ENCODE assay signal across 8 mouse cellular contexts in the genomic region with DNA sequence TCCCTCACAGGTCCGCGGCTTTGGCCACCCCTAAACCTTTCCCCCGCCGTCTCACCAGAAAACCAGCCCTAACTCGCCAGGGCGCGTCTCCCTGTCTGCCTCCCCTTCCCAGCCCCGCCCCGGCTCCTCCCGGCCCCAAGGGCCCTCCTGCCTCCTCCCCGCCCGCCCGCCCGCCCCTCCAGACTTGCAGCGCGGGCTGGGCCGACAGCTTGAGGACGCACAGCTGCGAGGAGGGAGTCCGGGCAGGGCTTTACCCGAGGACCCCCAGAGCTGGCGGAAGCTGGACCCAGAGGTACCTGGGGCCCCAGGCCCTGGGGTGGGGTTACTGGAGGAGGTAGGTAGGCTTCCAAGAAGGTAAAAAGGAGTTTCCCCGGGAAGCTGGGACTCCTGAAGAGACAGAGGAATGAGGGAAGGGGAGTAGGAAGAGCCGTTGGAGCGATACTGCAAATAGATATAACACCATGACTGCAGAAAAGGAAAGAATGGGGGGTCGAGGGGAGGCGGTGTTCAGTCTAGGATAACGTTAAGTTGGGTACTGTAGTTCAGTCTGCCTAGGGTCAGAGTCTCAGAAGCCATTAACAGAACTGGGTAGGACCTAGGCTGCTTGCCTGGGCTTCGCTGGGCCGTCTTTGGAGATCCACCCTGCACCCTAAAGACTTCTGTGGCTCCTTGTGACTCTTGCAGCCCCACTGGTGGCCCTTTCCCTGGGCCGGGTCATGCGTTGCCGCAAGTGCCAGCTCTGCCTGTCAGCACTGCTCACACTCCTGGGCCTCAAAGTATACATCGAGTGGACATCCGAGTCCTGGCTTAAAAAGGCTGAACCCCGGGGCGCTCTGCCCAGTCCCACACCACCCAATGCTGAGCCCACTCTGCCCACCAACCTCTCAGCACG. TPM values are rescaled to one million over a fixed set of nuclear protein-coding genes. Genes with fewer than 3 reads are reported as not detected.
DNase-seq lines count a peak whose midpoint lies in the region; ATAC-seq and TF ChIP-seq lines count a peak whose summit lies in the region.

No protein-coding gene starts in this region.

- TF ChIP-seq POLR2A in liver, adult 2 months (IDR thresholded peaks at IDR 0.05; ENCODE audit: extremely low read depth, insufficient read depth, low read length): no peak

- no peaks in the 10 kb centered on the region for H3K27me3 ChIP-seq in C2C12 (ENCODE audit: control insufficient read depth, insufficient read depth, insufficient read length)
- peaks cover 9% of the 10 kb centered on the region for H3K27me3 ChIP-seq in forebrain, embryonic 16.5 days (replicated peaks; ENCODE audit: control insufficient read depth, insufficient read depth, low read length)
- peaks cover 26% of the 10 kb centered on the region for H3K27me3 ChIP-seq in hindbrain, embryonic 12.5 days
- H3K27me3 ChIP-seq in liver, adult 2 months (ENCODE audit: control insufficient read depth, insufficient read depth, low read length): no peaks in the 10 kb centered on the region
- H3K27me3 ChIP-seq in midbrain, embryonic 16.5 days (ENCODE audit: control insufficient read depth, insufficient read depth, low read depth, low read length): peaks cover 7% of the 10 kb centered on the region

- peak; percentile 81 to 87 for DNase-seq in adrenal gland, postnatal 36 days
- DNase-seq in liver, adult 2 months (ENCODE audit: extremely low read depth, low read depth, low spot score): no peak
- peak; percentile 63 for DNase-seq in thymus, postnatal 10 days (ENCODE audit: low spot score in 2 of 2)
- DNase-seq in layer of hippocampus, postnatal 25 days (ENCODE audit: extremely low spot score in 1 of 2, low spot score in 1 of 2): no peak

- no peak overlapping the region for H3K4me3 ChIP-seq in C2C12 (ENCODE audit: insufficient read depth, poor library complexity, severe bottlenecking)
- peak overlapping the region; percentile 24 for H3K4me3 ChIP-seq in forebrain, embryonic 16.5 days (replicated peaks; ENCODE audit: low read length)
- H3K4me3 ChIP-seq in hindbrain, embryonic 12.5 days: peak overlapping the region; percentile 29
- H3K4me3 ChIP-seq in liver, adult 2 months (ENCODE audit: insufficient read depth, low read depth, low read length): peak overlapping the region; percentile 58
- peak overlapping the region; percentile 18 for H3K4me3 ChIP-seq in midbrain, embryonic 16.5 days (ENCODE audit: low read depth, low read length)

- H3K4me1 ChIP-seq in forebrain, embryonic 16.5 days (replicated peaks; ENCODE audit: control insufficient read depth, insufficient read depth, low read length): peaks cover 10% of the 10 kb centered on the region
- H3K4me1 ChIP-seq in hindbrain, embryonic 12.5 days: peaks cover 13% of the 10 kb centered on the region
- H3K4me1 ChIP-seq in liver, adult 2 months (ENCODE audit: control insufficient read depth, insufficient read depth, low read length): no peaks in the 10 kb centered on the region
- peaks cover 4% of the 10 kb centered on the region; the same call in 1 of the 2 replicates for H3K4me1 ChIP-seq in midbrain, embryonic 16.5 days (ENCODE audit: control insufficient read depth, insufficient read depth, low read length)

- no peaks in the 10 kb centered on the region for H3K79me3 ChIP-seq in C2C12 (ENCODE audit: low read depth)

- H3K27ac ChIP-seq in forebrain, embryonic 16.5 days (ENCODE audit: low read length): no peak overlapping the region
- no peak overlapping the region for H3K27ac ChIP-seq in hindbrain, embryonic 12.5 days
- H3K27ac ChIP-seq in liver, adult 2 months (replicated peaks; ENCODE audit: insufficient read depth, low read depth, low read length): peak overlapping the region; percentile 18
- H3K27ac ChIP-seq in midbrain, embryonic 16.5 days (ENCODE audit: low read length): no peak overlapping the region

- no peaks in the 10 kb centered on the region for H3K79me2 ChIP-seq in C2C12 (ENCODE audit: control insufficient read depth, insufficient read depth)
- H3K79me2 ChIP-seq in liver, adult 2 months (ENCODE audit: control insufficient read depth, insufficient read depth, low read length): no peaks in the 10 kb centered on the region

- no peak for TF ChIP-seq CTCF in C2C12 (IDR thresholded peaks at IDR 0.05; ENCODE audit: control insufficient read depth, insufficient read depth, insufficient read length)
- TF ChIP-seq CTCF in liver, adult 2 months (IDR thresholded peaks at IDR 0.05; ENCODE audit: low read depth, low read length): no peak

- 23% methylated on average over 29 of the region's 38 CpGs for WGBS in forebrain, embryonic 16.5 days
- 17% methylated on average over 38 of the region's 38 CpGs for WGBS in hindbrain, embryonic 12.5 days
- WGBS in liver, adult 2 months: 50% methylated on average over 38 of the region's 38 CpGs
- WGBS in midbrain, embryonic 16.5 days: 25% methylated on average over 30 of the region's 38 CpGs

- peak overlapping the region; percentile 37 for H3K4me2 ChIP-seq in forebrain, embryonic 16.5 days (ENCODE audit: low read length)
- H3K4me2 ChIP-seq in hindbrain, embryonic 12.5 days (replicated peaks): peak overlapping the region; percentile 52
- peak overlapping the region; percentile 36 for H3K4me2 ChIP-seq in midbrain, embryonic 16.5 days (ENCODE audit: low read length)

- no peak for ATAC-seq in forebrain, embryonic 16.5 days
- ATAC-seq in hindbrain, embryonic 12.5 days (ENCODE audit: low FRiP score): peak; percentile 46
- ATAC-seq in midbrain, embryonic 16.5 days: no peak

- H3K9me3 ChIP-seq in forebrain, embryonic 16.5 days (ENCODE audit: control insufficient read depth, low read length): no peaks in the 10 kb centered on the region
- H3K9me3 ChIP-seq in hindbrain, embryonic 12.5 days (replicated peaks): no peaks in the 10 kb centered on the region
- no peaks in the 10 kb centered on the region for H3K9me3 ChIP-seq in midbrain, embryonic 16.5 days (replicated peaks; ENCODE audit: control insufficient read depth, low read length, poor library complexity, severe bottlenecking)

- H3ac ChIP-seq in C2C12 (ENCODE audit: control insufficient read depth, insufficient read length, low read depth): peak overlapping the region; percentile 60

- no peaks in the 10 kb centered on the region for H3K36me3 ChIP-seq in C2C12 (ENCODE audit: control insufficient read depth, insufficient read depth)
- peaks cover 10% of the 10 kb centered on the region for H3K36me3 ChIP-seq in forebrain, embryonic 16.5 days (ENCODE audit: control insufficient read depth, insufficient read depth)
- H3K36me3 ChIP-seq in hindbrain, embryonic 12.5 days: peaks cover 55% of the 10 kb centered on the region
- H3K36me3 ChIP-seq in liver, adult 2 months (ENCODE audit: control insufficient read depth, insufficient read depth, low read length): peaks cover 7% of the 10 kb centered on the region; the same call in 1 of the 2 replicates
- H3K36me3 ChIP-seq in midbrain, embryonic 16.5 days (ENCODE audit: control insufficient read depth, insufficient read depth, low read length): peaks cover 23% of the 10 kb centered on the region

- peak overlapping the region; percentile 0; the same call in 1 of the 2 replicates for H3K9ac ChIP-seq in forebrain, embryonic 16.5 days (replicated peaks; ENCODE audit: low read depth, low read length)
- H3K9ac ChIP-seq in hindbrain, embryonic 12.5 days: peak overlapping the region; percentile 51
- peak overlapping the region; percentile 48 for H3K9ac ChIP-seq in liver, adult 2 months (ENCODE audit: low read depth, low read length)
- 0 out of 2 replicates have a peak overlapping the region, but pooled peaks have one; percentile 38 for H3K9ac ChIP-seq in midbrain, embryonic 16.5 days (ENCODE audit: low read depth, low read length)

RNA-seq across cellular contexts. Expression of gene B3gnt8, which starts 1.2 kb away (rescaled TPM):
- polyA plus RNA-seq in C2C12 (2012; fragmentation: generic; extraction: Trizol): 0.96 TPM
- total RNA-seq in adrenal gland, postnatal 36 days (2021): 1 to 10 TPM; 1.8 to 2.0 TPM
- polyA plus RNA-seq in forebrain, embryonic 16.5 days (2015; fragmentation: Nextera tagmentation; extraction: Ambion mirVana): 0.44 and 0.92 TPM in 2 replicates
- polyA plus RNA-seq in hindbrain, embryonic 12.5 days (2016; fragmentation: Nextera tagmentation; extraction: Ambion mirVana): 1.5 and 2.1 TPM in 2 replicates
- total RNA-seq in liver, adult 2 months (2014; rRNA removed): 0.46 and 0.67 TPM in 2 replicates
- 0.90 and 1.1 TPM in 2 replicates for polyA plus RNA-seq in liver, adult 2 months (2012; rRNA removed)
- polyA plus RNA-seq in midbrain, embryonic 16.5 days (2015; fragmentation: Nextera tagmentation; extraction: Ambion mirVana): 0.64 and 0.73 TPM in 2 replicates
- total RNA-seq in layer of hippocampus, postnatal 25 days (2021): 1 to 10 TPM; 2.0 to 2.3 TPM

RNA-seq across cellular contexts. Expression of gene Dmac2, which starts 8.5 kb away (rescaled TPM):
- polyA plus RNA-seq in C2C12 (2012; fragmentation: generic; extraction: Trizol): 12.2 TPM
- total RNA-seq in adrenal gland, postnatal 36 days (2021): 10 to 100 TPM; 22.1 to 25.3 TPM
- 36.0 and 38.8 TPM in 2 replicates for polyA plus RNA-seq in forebrain, embryonic 16.5 days (2015; fragmentation: Nextera tagmentation; extraction: Ambion mirVana)
- 30.4 and 32.3 TPM in 2 replicates for polyA plus RNA-seq in hindbrain, embryonic 12.5 days (2016; fragmentation: Nextera tagmentation; extraction: Ambion mirVana)
- total RNA-seq in liver, adult 2 months (2014; rRNA removed): 36.0 and 40.7 TPM in 2 replicates
- polyA plus RNA-seq in liver, adult 2 months (2012; rRNA removed): 62.3 and 64.0 TPM in 2 replicates
- polyA plus RNA-seq in midbrain, embryonic 16.5 days (2015; fragmentation: Nextera tagmentation; extraction: Ambion mirVana): 44.5 and 48.7 TPM in 2 replicates
- total RNA-seq in layer of hippocampus, postnatal 25 days (2021): 10 to 100 TPM; 48.7 to 54.5 TPM

RNA-seq across cellular contexts. Expression of gene Erich4, which starts 12.0 kb away (rescaled TPM):
- not detected for polyA plus RNA-seq in C2C12 (2012; fragmentation: generic; extraction: Trizol)
- total RNA-seq in adrenal gland, postnatal 36 days (2021): not detected
- polyA plus RNA-seq in forebrain, embryonic 16.5 days (2015; fragmentation: Nextera tagmentation; extraction: Ambion mirVana): 0.39 TPM in 1 of 2 replicates, not detected in the other
- not detected in 2 replicates for polyA plus RNA-seq in hindbrain, embryonic 12.5 days (2016; fragmentation: Nextera tagmentation; extraction: Ambion mirVana)
- total RNA-seq in liver, adult 2 months (2014; rRNA removed): not detected in 2 replicates
- not detected in 2 replicates for polyA plus RNA-seq in liver, adult 2 months (2012; rRNA removed)
- polyA plus RNA-seq in midbrain, embryonic 16.5 days (2015; fragmentation: Nextera tagmentation; extraction: Ambion mirVana): not detected in 2 replicates
- under 1 TPM in 1 of 2 experiments, not detected in 1; 0.39 TPM for total RNA-seq in layer of hippocampus, postnatal 25 days (2021)

RNA-seq across cellular contexts. Expression of gene Bckdha, which starts 31.1 kb away (rescaled TPM):
- polyA plus RNA-seq in C2C12 (2012; fragmentation: generic; extraction: Trizol): 21.3 TPM
- 100 to 1,000 TPM; 176 to 245 TPM for total RNA-seq in adrenal gland, postnatal 36 days (2021)
- 57.7 and 61.9 TPM in 2 replicates for polyA plus RNA-seq in forebrain, embryonic 16.5 days (2015; fragmentation: Nextera tagmentation; extraction: Ambion mirVana)
- 44.6 and 45.4 TPM in 2 replicates for polyA plus RNA-seq in hindbrain, embryonic 12.5 days (2016; fragmentation: Nextera tagmentation; extraction: Ambion mirVana)
- total RNA-seq in liver, adult 2 months (2014; rRNA removed): 273 and 293 TPM in 2 replicates
- 521 and 573 TPM in 2 replicates for polyA plus RNA-seq in liver, adult 2 months (2012; rRNA removed)
- 38.2 and 41.4 TPM in 2 replicates for polyA plus RNA-seq in midbrain, embryonic 16.5 days (2015; fragmentation: Nextera tagmentation; extraction: Ambion mirVana)
- 10 to 100 TPM; 40.1 to 45.5 TPM for total RNA-seq in layer of hippocampus, postnatal 25 days (2021)

RNA-seq across cellular contexts. Expression of gene Exosc5, which starts 31.3 kb away (rescaled TPM):
- polyA plus RNA-seq in C2C12 (2012; fragmentation: generic; extraction: Trizol): 53.2 TPM
- 10 to 100 TPM; 39.6 to 54.0 TPM for total RNA-seq in adrenal gland, postnatal 36 days (2021)
- polyA plus RNA-seq in forebrain, embryonic 16.5 days (2015; fragmentation: Nextera tagmentation; extraction: Ambion mirVana): 46.5 and 48.3 TPM in 2 replicates
- 46.8 and 50.0 TPM in 2 replicates for polyA plus RNA-seq in hindbrain, embryonic 12.5 days (2016; fragmentation: Nextera tagmentation; extraction: Ambion mirVana)
- 30.4 and 32.1 TPM in 2 replicates for total RNA-seq in liver, adult 2 months (2014; rRNA removed)
- polyA plus RNA-seq in liver, adult 2 months (2012; rRNA removed): 70.3 and 75.1 TPM in 2 replicates
- 35.2 and 35.4 TPM in 2 replicates for polyA plus RNA-seq in midbrain, embryonic 16.5 days (2015; fragmentation: Nextera tagmentation; extraction: Ambion mirVana)
- 10 to 100 TPM; 26.4 to 30.5 TPM for total RNA-seq in layer of hippocampus, postnatal 25 days (2021)

Comparison
In these comparisons a context has a peak if more than half of its experiments do, and no peak if none do; other contexts are left out.
1. DNase-seq: peak in adrenal gland, postnatal 36 days (2 of 2) and thymus, postnatal 10 days (2 of 2); none in liver, adult 2 months (single experiment) and layer of hippocampus, postnatal 25 days (0 of 2).
2. H3K9ac ChIP-seq: peak in every context shown above with its lines; median percentile 51 in hindbrain, embryonic 12.5 days; 48 in liver, adult 2 months; 38 in midbrain, embryonic 16.5 days; 0 in forebrain, embryonic 16.5 days.
3. Peak in every context shown above with its lines, with median percentiles within 50 percentile points of each other: H3K4me2 ChIP-seq.